Mouse (Mus musculus) neural tube, embryonic 14.5 days (tissue): ENCODE measurements at regions not wholly inside any gene's neighbourhood (a gene's known extent, or its start where the extent isn't known, plus 50 kb on each side); places are given as distances from the start of the nearest gene placed in this dataset.

Experiments
- ATAC-seq: fragments of 200-750 bp; cut with Nextera tagmentation; 2 replicates; pipeline ENCODE4 v1.8.0; 2017; ENCODE audit warnings: low read depth, mild to moderate bottlenecking, moderate TSS enrichment, moderate library complexity
- H3K27ac ChIP-seq: fragments of 300-500 bp; sonication (generic); 2 replicates; pipeline ENCODE4 v1.5.1; 2014; ENCODE audit warnings: low read depth, mild to moderate bottlenecking, control low read depth, low read length, moderate library complexity, mixed read lengths
- H3K27me3 ChIP-seq: fragments of 300-500 bp; sonication (generic); 2 replicates; pipeline ENCODE4 v1.6.1; 2014; ENCODE audit warnings: low read length; ENCODE audit not compliant: control insufficient read depth, insufficient read depth
- H3K36me3 ChIP-seq: fragments of 300-500 bp; sonication (generic); 2 replicates; pipeline ENCODE4 v1.6.1; 2014; ENCODE audit warnings: low read length, mixed read lengths; ENCODE audit not compliant: control insufficient read depth, insufficient read depth
- H3K4me1 ChIP-seq: fragments of 300-500 bp; sonication (generic); 2 replicates; pipeline ENCODE4 v1.6.1; 2014; ENCODE audit warnings: low read length; ENCODE audit not compliant: control insufficient read depth, insufficient read depth
- H3K4me2 ChIP-seq: fragments of 300-500 bp; sonication (generic); 2 replicates; pipeline ENCODE4 v1.6.1; 2014; ENCODE audit warnings: mild to moderate bottlenecking, low read depth, low read length, control low read depth
- H3K4me3 ChIP-seq: fragments of 300-500 bp; sonication (generic); 2 replicates; pipeline ENCODE4 v1.5.1; 2014; ENCODE audit warnings: low read depth, low read length, control low read depth, mixed read lengths
- H3K9ac ChIP-seq: fragments of 300-500 bp; sonication (generic); replicated peaks from 2 replicates; pipeline ENCODE4 v1.6.1; 2014; ENCODE audit warnings: low read depth, mild to moderate bottlenecking, control low read depth, low read length, mixed read lengths
- H3K9me3 ChIP-seq: fragments of 300-500 bp; sonication (generic); 2 replicates; pipeline ENCODE4 v1.6.1; 2016; ENCODE audit warnings: low read length; ENCODE audit not compliant: control insufficient read depth
- WGBS: fragments of 180-500 bp; shearing (Covaris S2); extraction: QIAGEN DNeasy Blood & Tissue Kit; methylation state at CpG from one replicate; pipeline ENCODE4 v1.1.7; 2014; 5-methylcytosine and 5-hydroxymethylcytosine counted together

- Histone ChIP-seq H3K4me1 (no peaks in the 10 kb centered on the region), H3K9ac (no peak overlapping the region), H3K4me3 (no peak overlapping the region), H3K36me3 (no peaks in the 10 kb centered on the region), H3K27ac (no peak overlapping the region), H3K4me2 (no peak overlapping the region), H3K9me3 (no peaks in the 10 kb centered on the region), H3K27me3 (no peaks in the 10 kb centered on the region)
- WGBS: 91% methylated on average over 1 of the region's 1 CpGs
- no peak for ATAC-seq
Observed at GRCm38 (mm10) chr1:94880553-94880952, 432.9 kb upstream of the Fam174a start.

GRCm38 (mm10) chr1:94904982-94905507, 408.4 kb upstream of the Fam174a start:
- no peak overlapping the region for H3K4me3 ChIP-seq
- H3K9me3 ChIP-seq: no peaks in the 10 kb centered on the region
- no peak overlapping the region for H3K27ac ChIP-seq
- 84% methylated on average over 3 of the region's 3 CpGs for WGBS
- no peaks in the 10 kb centered on the region for H3K27me3 ChIP-seq
- no peaks in the 10 kb centered on the region for H3K4me1 ChIP-seq
- no peak overlapping the region for H3K9ac ChIP-seq
- ATAC-seq: no peak
- no peak overlapping the region for H3K4me2 ChIP-seq
- H3K36me3 ChIP-seq: no peaks in the 10 kb centered on the region

- Histone ChIP-seq H3K9me3 (no peaks in the 10 kb centered on the region), H3K4me2 (no peak overlapping the region), H3K4me1 (no peaks in the 10 kb centered on the region), H3K9ac (no peak overlapping the region), H3K4me3 (no peak overlapping the region), H3K27me3 (no peaks in the 10 kb centered on the region), H3K36me3 (no peaks in the 10 kb centered on the region), H3K27ac (no peak overlapping the region)
- ATAC-seq: no peak
Observed at GRCm38 (mm10) chr1:94910839-94911238, 402.6 kb upstream of the Fam174a start.
